Mouse (Mus musculus) liver, postnatal 0 days (tissue): Measurements from ENCODE around the gene Bpifb5. TPM values are rescaled to one million over a fixed set of nuclear protein-coding genes. Genes with fewer than 3 reads are reported as not detected.
"Not testable (repeated sequence)": the region's sequence is repeated elsewhere in the genome, so short reads cannot be mapped to it uniquely, and the experiment has no call there.

Experiments used
- ATAC-seq: fragments of 200-750 bp; cut with Nextera tagmentation; 2 replicates; pipeline ENCODE4 v1.8.0; 2017; ENCODE audit warnings: mild to moderate bottlenecking, moderate library complexity
- DNase-seq: peaks from one replicate; pipeline ENCODE4 v3.0.0-alpha.2; 2016
- H3K27ac ChIP-seq: fragments of 300-500 bp; sonication (generic); 2 replicates; pipeline ENCODE4 v1.5.1; 2014; ENCODE audit warnings: antibody characterized with exemption, moderate library complexity, mild to moderate bottlenecking, low read depth
- H3K27me3 ChIP-seq: fragments of 300-500 bp; sonication (generic); 2 replicates; pipeline ENCODE4 v1.6.1; 2014; ENCODE audit warnings: low read length, control low read depth, mixed read lengths; ENCODE audit not compliant: insufficient read depth
- H3K36me3 ChIP-seq: fragments of 300-500 bp; sonication (generic); replicated peaks from 2 replicates; pipeline ENCODE4 v1.6.1; 2014; ENCODE audit warnings: mild to moderate bottlenecking, control low read depth, low read length, moderate library complexity, mixed read lengths; ENCODE audit not compliant: insufficient read depth
- H3K4me1 ChIP-seq: fragments of 300-500 bp; sonication (generic); 2 replicates; pipeline ENCODE4 v1.6.1; 2014; ENCODE audit warnings: antibody characterized with exemption, mild to moderate bottlenecking, control low read depth; ENCODE audit not compliant: insufficient read depth
- H3K4me2 ChIP-seq: fragments of 300-500 bp; sonication (generic); 2 replicates; pipeline ENCODE4 v1.6.1; 2014; ENCODE audit warnings: low read depth, mild to moderate bottlenecking, low read length, moderate library complexity, mixed read lengths
- H3K4me3 ChIP-seq: fragments of 300-500 bp; sonication (generic); 2 replicates; pipeline ENCODE4 v1.5.1; 2014; ENCODE audit warnings: low read depth, low read length
- H3K9ac ChIP-seq: fragments of 300-500 bp; sonication (generic); replicated peaks from 2 replicates; pipeline ENCODE4 v1.6.1; 2014; ENCODE audit warnings: mild to moderate bottlenecking, moderate library complexity
- H3K9me3 ChIP-seq: fragments of 300-500 bp; sonication (generic); 2 replicates; pipeline ENCODE4 v1.6.1; 2016; ENCODE audit warnings: mild to moderate bottlenecking, control low read depth, low read length, mixed read lengths
- CTCF ChIP-seq: sonication (generic); IDR thresholded peaks from 2 replicates; pipeline ENCODE4 v1.5.1; 2016; ENCODE audit warnings: antibody characterized with exemption, low read depth
- EP300 ChIP-seq: IDR thresholded peaks from 2 replicates; pipeline ENCODE4 v1.6.1; 2016; ENCODE audit warnings: antibody characterized with exemption, low read depth, mild to moderate bottlenecking
- WGBS: fragments of 180-500 bp; shearing (Covaris S2); extraction: QIAGEN DNeasy Blood & Tissue Kit; methylation state at CpG from one replicate; pipeline ENCODE4 v1.1.7; 2014; ENCODE audit not compliant: insufficient replicate concordance; 5-methylcytosine and 5-hydroxymethylcytosine counted together
- polyA plus RNA-seq: library from polyadenylated mRNA; unstranded; fragments of >200 nt; fragmentation: Nextera tagmentation; extraction: Ambion mirVana; gene quantifications from 2 replicates; pipeline ENCODE4 v1.2.1, GENCODE M21; 2015

Bpifb5 gene
- polyA plus RNA-seq = not detected in 2 replicates

GRCm38 (mm10) chr2:154223265-154223916 lies at the start of gene Bpifb5:
Gene Bpifb5, plus strand, starts transcription at chr2:154223742.
- 20% methylated on average over 14 of the region's 14 CpGs for WGBS
- Histone ChIP-seq H3K27me3 (no peaks in the 10 kb centered on the region), H3K4me2 (no peak within 1 kb of the TSS), H3K4me3 (no peak within 1 kb of the TSS), H3K9ac (no peak within 1 kb of the TSS), H3K36me3 (no peaks in the 10 kb centered on the region), H3K27ac (no peak within 1 kb of the TSS), H3K4me1 (no peaks in the 10 kb centered on the region), H3K9me3 (no peaks in the 10 kb centered on the region)
- no peak for DNase-seq
- TF ChIP-seq CTCF (no peak), EP300 (no peak)
- no peak for ATAC-seq

GRCm38 (mm10) chr2:154181900-154182299 lies 41.6 kb upstream of the Bpifb5 start:
- WGBS = 71% methylated on average over 7 of the region's 7 CpGs

DNA sequence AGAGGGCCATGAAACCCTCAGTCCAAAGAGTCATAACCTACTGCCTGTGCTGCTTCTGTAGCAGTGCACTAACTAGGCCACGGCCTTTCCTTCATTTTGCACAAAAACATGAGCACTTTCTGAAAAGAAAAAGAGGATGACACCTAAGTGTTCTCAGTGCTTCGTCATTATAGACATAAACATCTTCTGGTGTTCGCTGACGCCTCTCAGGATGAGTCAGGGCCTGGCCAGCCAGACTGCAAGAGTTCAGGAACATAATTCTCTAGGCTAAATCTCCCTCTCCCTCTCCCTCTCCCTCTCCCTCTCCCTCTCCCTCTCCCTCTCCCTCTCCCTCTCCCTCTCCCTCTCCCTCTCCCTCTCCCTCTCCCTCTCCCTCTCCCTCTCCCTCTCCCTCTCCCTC lies 40.5 kb upstream of the Bpifb5 start:
- not testable (repeated sequence) for ATAC-seq, H3K27me3 ChIP-seq, H3K4me1 ChIP-seq, H3K36me3 ChIP-seq, H3K9me3 ChIP-seq, H3K4me3 ChIP-seq, H3K4me2 ChIP-seq, H3K27ac ChIP-seq, H3K9ac ChIP-seq, DNase-seq
- WGBS = 78% methylated on average over 4 of the region's 4 CpGs

More at GRCm38 (mm10) chr2:154181900-154182299, 41.6 kb upstream of the Bpifb5 start:
- not testable (repeated sequence) for H3K27me3 ChIP-seq, H3K27ac ChIP-seq, ATAC-seq, H3K9ac ChIP-seq, H3K9me3 ChIP-seq, H3K4me2 ChIP-seq, H3K36me3 ChIP-seq, H3K4me3 ChIP-seq, DNase-seq, H3K4me1 ChIP-seq

- Histone ChIP-seq H3K36me3 (no peaks in the 10 kb centered on the region), H3K27ac (no peak overlapping the region), H3K9ac (no peak overlapping the region), H3K4me3 (no peak overlapping the region), H3K4me2 (no peak overlapping the region), H3K4me1 (0 out of 2 replicates have a peak, but pooled peaks cover under 1% of the 10 kb centered on the region), H3K9me3 (no peaks in the 10 kb centered on the region), H3K27me3 (no peaks in the 10 kb centered on the region)
- WGBS = 86% methylated on average over 6 of the region's 6 CpGs
- DNase-seq (no peak), ATAC-seq (no peak)
- TF ChIP-seq EP300 = no peak
- no peak for TF ChIP-seq CTCF
Observed at GRCm38 (mm10) chr2:154185319-154185718, 38.2 kb upstream of the Bpifb5 start.

DNA sequence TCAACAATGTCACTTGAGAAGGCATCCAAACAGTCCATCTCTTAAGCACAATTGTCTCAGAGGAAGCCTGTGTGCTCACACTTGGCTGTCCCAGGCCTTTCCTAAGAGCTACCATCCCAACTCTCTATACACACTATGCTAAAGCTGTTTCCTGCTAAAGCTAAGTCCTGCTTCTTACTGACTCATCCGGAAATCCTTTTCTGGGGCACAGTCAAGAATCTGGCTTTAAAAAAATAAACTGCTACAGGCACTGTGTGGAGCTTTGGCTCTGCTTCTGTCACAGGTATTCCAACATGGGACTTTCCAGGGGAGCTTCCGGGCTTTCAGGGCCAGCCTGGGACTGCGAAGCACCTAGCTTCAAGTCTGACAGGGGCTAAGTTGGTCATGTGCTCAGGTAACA lies 37.8 kb upstream of the Bpifb5 start:
- H3K9me3 ChIP-seq = no peaks in the 10 kb centered on the region
- H3K36me3 ChIP-seq = no peaks in the 10 kb centered on the region
- 0 out of 2 replicates have a peak, but pooled peaks cover 3% of the 10 kb centered on the region for H3K4me1 ChIP-seq
- no peak overlapping the region for H3K4me2 ChIP-seq
- H3K9ac ChIP-seq = no peak overlapping the region
- DNase-seq (no peak), ATAC-seq (no peak)
- 72% methylated on average over 3 of the region's 3 CpGs for WGBS
- TF ChIP-seq CTCF = no peak
- no peak for TF ChIP-seq EP300
- no peak overlapping the region for H3K27ac ChIP-seq
- H3K27me3 ChIP-seq = no peaks in the 10 kb centered on the region
- no peak overlapping the region for H3K4me3 ChIP-seq

DNA sequence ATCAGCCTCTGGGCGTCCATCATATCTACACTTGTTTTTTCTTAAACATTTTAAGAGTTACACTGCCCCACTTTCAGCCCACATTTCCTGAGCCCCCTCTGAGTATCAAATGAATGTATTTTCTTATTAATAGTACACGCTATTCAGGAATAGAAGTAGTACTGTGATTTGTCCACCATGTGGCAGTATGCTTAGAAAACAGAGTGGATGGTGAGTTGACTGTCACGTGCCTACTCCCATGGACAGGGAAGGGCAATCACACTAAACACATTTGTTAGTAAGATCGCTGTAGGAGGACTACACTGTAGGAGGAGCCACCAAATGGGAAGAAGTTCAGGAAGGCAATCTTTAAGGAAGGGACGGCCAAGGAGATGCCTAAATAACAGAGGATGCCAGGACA lies 36.1 kb upstream of the Bpifb5 start:
- ATAC-seq (no peak), DNase-seq (no peak)
- Histone ChIP-seq H3K4me3 (no peak overlapping the region), H3K9ac (no peak overlapping the region), H3K4me1 (0 out of 2 replicates have a peak, but pooled peaks cover 3% of the 10 kb centered on the region), H3K27ac (no peak overlapping the region), H3K9me3 (no peaks in the 10 kb centered on the region), H3K27me3 (no peaks in the 10 kb centered on the region), H3K4me2 (no peak overlapping the region), H3K36me3 (no peaks in the 10 kb centered on the region)
- 33% methylated on average over 5 of the region's 5 CpGs for WGBS
- no peak for TF ChIP-seq EP300
- peak; percentile 54 for TF ChIP-seq CTCF
